Mouse (Mus musculus): Measurements from ENCODE around the gene Cdk2ap2.
A peak's percentile ranks its signal among the peaks of the same experiment; 100 is the strongest.

Gene Cdk2ap2

GRCm38 (mm10) chr19:4094774-4095303 is 2.1 kb upstream of the Cdk2ap2 start:
- DNase-seq = no peak

- DNase-seq = no peak
These were observed 1.2 kb upstream of the Cdk2ap2 start for GRCm38 (mm10) chr19:4095802-4096201.

GRCm38 (mm10) chr19:4097441-4097825 is 451 bp downstream of the Cdk2ap2 start:
- DNase-seq = peak; percentile 93

GRCm38 (mm10) chr19:4098426-4098825 is 1.4 kb downstream of the Cdk2ap2 start:
- no peak for DNase-seq

- DNase-seq = peak; percentile 94
These were observed 2.1 kb downstream of the Cdk2ap2 start for GRCm38 (mm10) chr19:4099056-4099455.

DNA sequence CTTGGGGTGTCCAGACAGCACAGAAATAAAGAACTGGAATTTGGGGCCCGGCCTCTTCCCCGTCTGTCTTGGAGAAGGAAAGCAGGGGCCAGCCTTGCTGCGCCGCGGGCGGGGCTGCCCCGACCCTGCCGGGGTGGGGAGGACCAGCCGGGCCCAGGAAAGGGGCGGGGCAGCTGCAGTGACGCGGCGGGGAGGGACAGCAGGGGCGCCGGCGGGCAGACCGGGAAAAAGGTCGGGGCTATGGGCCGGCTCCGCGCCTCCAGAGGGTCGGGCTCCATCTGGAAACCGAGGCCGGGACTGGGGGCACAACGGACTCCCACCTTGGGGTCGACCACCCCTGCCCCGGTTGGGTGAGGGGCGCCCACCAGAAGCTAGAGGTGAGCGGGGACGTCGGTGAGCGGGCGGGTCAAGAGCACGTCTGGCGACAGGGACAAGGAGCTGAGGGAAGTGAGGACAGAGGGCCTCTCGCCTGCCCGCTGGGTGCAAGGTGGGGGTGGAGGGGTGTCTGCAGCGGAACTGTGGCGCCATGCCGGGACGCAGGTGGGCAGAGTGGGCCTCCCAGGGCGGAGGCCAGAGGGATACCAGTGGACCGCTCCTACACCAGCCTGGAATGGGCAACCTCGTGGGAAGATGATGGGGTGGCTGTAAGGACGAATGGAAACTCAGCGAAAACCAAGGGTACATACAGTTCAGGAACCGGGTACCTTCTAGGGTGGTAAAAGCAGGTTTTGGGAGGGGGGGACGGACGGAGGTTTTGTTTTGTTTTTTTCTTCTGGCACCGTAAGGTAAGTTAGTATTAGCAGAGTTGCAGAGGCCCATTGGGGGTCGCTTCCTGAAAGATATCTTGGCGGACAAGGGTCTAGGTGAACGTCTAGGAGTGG is 3.1 kb downstream of the Cdk2ap2 start, which contains the start of gene Pitpnm1:
TSS of gene Pitpnm1 (plus strand) at position 162 of the 881 bp plus-strand sequence.
- peak; percentile 87 for DNase-seq

GRCm38 (mm10) chr19:4100718-4101261 is 3.8 kb downstream of the Cdk2ap2 start:
- DNase-seq = peak; percentile 26

DNA sequence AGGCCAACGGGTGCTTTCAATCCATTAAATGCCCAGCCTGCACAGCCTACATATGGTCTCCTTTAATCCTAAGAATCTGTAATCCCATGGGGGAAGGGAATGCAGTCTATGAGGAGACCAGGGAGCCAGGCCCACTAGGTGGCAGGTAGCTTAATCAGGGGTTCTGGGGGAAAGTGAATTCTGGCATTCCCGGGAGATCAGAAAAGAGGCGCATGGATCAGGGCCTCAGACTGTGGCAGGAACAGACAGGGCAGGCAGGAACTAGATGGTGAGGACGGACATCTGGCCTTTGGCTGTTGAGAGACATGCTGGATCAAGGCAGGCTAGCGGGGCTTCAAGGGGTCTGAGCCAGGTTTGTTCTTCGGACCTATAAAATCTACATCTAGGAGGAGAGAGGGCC is 4.5 kb downstream of the Cdk2ap2 start:
- no peak for DNase-seq

DNA sequence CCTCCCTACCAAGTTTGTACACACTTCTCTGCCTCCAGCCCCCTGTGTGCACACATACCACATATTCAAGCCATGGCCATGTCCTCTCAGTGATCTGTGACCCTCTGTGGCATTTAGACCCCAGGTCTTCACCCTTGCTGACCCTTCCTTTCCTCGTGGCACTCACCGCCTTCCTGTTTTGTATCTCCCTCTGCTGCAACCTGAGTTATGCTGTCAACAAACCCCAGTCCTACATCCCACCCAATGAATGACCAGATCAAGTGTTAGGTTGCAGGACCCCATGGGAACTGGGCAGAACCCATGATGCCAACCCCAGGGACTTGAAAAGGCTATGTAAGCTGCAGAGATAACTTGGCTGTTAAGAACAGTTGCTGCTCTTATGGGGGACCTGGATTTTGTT is 5.1 kb downstream of the Cdk2ap2 start:
- no peak for DNase-seq

DNA sequence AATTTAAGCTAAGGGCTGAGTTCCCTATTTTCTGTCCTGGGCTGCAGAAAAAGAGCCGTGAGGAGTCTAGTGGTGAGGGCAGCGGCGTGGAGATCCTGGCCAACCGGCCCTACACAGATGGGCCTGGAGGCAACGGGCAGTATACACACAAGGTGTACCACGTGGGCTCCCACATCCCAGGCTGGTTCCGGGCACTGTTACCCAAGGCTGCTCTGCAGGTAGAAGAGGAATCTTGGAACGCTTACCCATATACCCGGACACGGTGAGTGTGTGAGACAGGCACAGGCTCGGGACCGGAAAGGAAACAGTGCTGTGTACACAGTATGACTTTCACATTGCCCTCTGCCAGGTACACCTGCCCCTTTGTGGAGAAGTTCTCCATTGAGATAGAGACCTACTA is 5.6 kb downstream of the Cdk2ap2 start:
- no peak for DNase-seq

DNA sequence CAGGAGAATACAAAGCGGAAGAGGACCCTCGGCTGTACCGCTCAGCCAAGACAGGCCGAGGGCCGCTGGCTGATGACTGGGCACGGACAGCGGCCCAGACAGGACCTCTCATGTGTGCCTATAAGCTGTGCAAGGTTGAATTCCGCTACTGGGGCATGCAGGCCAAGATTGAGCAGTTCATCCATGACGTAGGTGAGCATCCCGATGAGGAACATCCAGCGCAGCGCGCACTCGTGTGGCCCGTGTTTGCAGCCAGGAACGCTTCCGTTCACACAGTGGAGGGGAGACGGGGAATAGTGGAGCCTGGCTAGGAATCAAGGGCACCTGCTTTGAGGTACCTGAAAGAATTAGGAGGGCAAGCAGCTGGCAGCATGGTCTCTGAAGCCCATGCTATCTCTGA is 6.3 kb downstream of the Cdk2ap2 start:
- no peak for DNase-seq

DNA sequence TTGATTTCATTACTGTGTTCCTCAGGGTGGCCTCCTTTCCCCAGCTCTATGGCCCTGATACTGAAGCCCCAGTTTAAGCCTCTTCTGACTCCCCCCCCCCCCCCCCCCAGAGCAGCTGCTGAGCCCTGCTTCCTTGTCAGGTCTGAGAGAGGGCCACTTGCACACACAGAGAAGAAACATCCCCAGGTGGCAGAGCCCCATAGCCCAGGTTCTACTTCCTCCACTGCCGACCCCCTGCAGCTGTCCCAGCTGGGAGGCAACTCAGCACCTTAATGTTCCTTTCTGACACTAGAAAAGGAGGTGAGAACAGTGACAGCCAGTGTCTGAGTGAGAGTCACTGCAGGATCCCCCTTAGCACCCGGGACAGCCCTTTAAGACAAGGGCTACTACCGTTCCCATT is 6.8 kb downstream of the Cdk2ap2 start:
- DNase-seq = no peak

DNA sequence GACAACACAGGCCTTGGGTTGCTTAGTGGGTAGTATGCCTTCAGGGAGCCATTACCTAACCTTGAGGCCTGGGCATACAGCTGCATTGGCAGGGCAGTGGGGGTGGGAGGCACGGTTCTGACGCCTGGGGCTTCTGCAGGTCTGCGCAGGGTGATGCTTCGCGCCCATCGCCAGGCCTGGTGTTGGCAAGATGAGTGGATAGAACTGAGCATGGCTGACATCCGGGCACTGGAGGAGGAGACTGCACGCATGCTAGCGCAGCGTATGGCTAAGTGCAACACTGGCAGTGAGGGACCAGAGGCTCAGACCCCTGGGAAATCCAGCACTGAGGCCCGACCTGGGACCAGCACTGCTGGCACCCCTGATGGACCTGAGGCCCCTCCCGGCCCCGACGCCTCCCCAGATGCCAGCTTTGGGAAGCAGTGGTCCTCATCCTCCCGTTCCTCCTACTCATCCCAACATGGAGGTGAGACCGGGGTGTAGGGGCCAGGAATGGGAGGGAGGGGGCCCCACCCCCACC is 7.8 kb downstream of the Cdk2ap2 start:
- no peak for DNase-seq

DNA sequence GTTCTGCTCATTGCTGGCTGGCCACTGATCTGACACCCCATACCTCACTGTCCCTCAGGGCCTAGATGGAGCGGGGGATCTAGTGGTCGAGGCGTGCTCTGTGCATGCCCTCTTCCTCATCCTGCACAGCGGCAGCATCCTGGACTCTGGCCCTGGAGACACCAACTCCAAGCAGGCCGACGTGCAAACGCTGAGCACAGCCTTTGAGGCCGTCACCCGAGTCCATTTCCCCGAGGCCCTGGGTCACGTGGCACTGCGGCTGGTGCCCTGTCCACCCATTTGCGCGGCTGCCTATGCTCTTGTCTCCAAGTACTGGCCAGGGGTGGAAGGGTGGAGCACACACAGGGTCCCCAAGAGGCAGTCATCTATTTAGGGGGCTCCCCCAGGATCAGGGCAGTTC is 9.7 kb downstream of the Cdk2ap2 start:
- no peak for DNase-seq

DNA sequence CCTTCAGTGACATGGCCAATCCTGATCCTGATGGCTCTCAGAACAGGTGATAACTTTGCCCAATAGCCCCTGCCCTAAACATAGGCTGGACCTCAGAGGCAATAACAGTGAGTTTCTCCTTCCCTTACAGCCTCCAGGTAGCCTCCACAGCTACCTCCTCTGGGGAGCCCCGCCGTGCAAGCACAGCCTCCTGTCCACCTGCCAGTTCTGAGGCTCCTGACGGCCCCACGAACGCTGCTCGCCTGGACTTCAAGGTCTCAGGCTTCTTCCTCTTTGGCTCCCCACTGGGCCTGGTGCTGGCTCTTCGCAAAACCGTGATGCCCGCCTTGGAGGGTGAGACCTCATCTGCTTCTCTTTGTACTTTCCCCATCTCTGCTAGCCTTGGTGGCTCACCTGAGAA is 11.6 kb downstream of the Cdk2ap2 start:
- DNase-seq = no peak

- DNase-seq = no peak
These were observed 15.3 kb downstream of the Cdk2ap2 start for GRCm38 (mm10) chr19:4112063-4112960.

DNA sequence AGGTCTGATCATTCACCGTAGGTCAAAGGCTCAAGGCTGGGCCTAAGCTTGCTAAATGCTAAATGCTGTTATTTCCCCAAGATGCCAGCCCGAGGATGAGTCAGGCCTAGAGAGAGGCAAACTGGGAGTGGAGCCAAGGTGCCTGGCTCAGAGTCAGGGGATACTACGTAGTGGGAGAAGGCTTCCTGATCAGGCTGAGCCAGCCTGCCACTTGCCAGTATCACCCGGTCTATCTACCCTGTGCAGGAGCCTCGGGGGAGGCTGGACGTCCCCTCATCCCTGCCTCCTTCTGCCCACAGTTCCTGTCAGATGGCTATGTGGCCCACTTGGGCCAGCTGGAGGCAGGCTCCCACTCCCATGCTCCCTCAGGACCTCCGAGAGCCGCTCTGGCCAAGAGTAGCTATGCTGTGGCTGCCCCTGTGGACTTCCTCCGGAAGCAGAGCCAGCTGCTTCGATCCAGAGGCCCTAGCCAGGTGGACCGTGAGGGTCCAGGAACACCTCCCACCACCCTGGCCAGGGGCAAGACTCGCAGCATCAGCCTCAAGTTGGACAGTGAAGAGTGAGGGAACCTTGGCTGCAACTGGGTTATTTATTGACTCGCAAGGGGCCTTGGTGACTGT is 16.3 kb downstream of the Cdk2ap2 start:
- DNase-seq = peak; percentile 41

DNA sequence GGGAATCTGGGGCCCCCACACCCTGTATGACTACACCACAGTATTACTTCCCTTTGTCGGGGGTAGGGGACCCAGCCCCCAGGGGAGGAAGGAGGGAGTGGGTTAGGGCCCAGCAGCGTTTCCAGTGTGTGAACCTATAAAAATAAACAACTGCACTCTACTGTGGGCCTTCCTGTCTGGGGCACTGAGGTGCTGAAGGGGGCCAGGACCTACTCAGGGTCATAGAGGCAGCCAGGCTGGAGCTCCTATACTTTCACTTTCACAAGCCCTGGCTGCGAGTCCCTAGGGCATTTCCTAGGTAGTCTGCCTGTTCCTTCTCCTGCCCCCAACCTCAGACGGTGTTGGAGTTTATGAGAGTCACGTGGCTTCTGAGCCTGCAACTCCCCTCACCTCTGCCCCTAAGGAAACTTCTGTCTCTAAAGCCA is 16.8 kb downstream of the Cdk2ap2 start:
- DNase-seq = no peak

- no peak for DNase-seq
These were observed 17.6 kb downstream of the Cdk2ap2 start for GRCm38 (mm10) chr19:4114551-4114950.

DNA sequence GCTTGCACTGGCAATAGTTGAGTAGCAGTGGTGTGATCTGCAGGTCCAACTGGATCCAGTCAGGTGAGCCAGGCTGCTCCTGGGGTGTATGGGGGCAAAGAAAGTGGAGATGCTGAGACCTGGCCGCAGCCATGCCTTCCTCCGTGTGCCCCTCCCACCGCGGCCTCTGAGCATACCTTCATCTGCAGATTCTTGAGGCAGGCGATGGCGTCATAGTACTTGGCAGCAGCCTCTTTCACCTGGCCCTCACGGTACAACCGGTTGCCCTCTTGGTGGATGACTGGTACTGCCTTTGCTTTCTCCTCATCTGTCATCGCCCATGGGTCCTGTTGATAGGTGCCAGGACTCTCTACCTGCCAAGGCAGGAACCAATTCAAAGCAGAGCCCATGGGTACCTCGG is 18.2 kb downstream of the Cdk2ap2 start:
- no peak for DNase-seq

GRCm38 (mm10) chr19:4115816-4116215 is 18.8 kb downstream of the Cdk2ap2 start:
- DNase-seq = no peak

DNA sequence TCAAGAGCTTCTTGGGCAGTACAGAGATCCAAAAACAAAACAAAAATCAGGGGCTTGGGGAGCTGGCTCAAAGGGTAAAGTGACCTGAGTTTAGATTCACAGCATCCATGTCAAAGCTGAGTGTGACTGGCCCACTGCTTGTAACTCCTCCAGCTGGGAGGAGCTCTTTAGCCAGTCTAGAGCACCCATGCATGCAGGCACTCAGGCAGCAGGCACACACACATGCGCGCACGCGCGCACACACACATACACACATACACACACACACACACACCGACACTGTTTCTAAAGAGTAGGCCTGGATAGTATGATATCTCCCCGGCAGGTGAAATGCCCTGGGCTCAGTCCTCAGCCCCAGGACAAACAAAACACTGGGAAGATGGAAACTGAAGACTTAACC is 20.0 kb downstream of the Cdk2ap2 start:
- DNase-seq = no peak

Data from liver (tissue).